Mouse (Mus musculus) embryonic fibroblast, embryonic 13.5 days (primary cell): ENCODE results near the gene Fam81a. TPM values are rescaled to one million over a fixed set of nuclear protein-coding genes. Genes with fewer than 3 reads are reported as not detected.

Source experiments
- H3K27ac ChIP-seq: 2 replicates; pipeline ENCODE4 v1.5.1; 2012; ENCODE audit warnings: low read length, control low read depth, inconsistent platforms; ENCODE audit not compliant: insufficient read depth
- H3K4me1 ChIP-seq: 2 replicates; pipeline ENCODE4 v1.6.1; 2011; ENCODE audit warnings: low read length; ENCODE audit not compliant: control insufficient read depth, insufficient read depth
- H3K4me3 ChIP-seq: 2 replicates; pipeline ENCODE4 v1.5.1; 2011; ENCODE audit warnings: mild to moderate bottlenecking, control low read depth, low read length; ENCODE audit not compliant: insufficient read depth
- CTCF ChIP-seq: IDR thresholded peaks from 2 replicates; pipeline ENCODE4 v1.5.1; 2011; ENCODE audit warnings: mild to moderate bottlenecking, control low read depth, low read length, moderate library complexity, borderline replicate concordance; ENCODE audit not compliant: insufficient read depth
- POLR2A ChIP-seq: IDR thresholded peaks from 2 replicates; pipeline ENCODE4 v1.6.1; 2011; ENCODE audit warnings: low read depth, mild to moderate bottlenecking, control low read depth, low read length, moderate library complexity
- polyA plus RNA-seq: library from polyadenylated mRNA; stranded (reverse); fragments of >200 nt; gene quantifications from 2 replicates; pipeline ENCODE4 v1.2.4, GENCODE M21; 2011; ENCODE audit warnings: low read depth; ENCODE audit not compliant: missing spikeins, insufficient read length

The Fam81a gene
- polyA plus RNA-seq, 1 experiment = 1.7 TPM

DNA sequence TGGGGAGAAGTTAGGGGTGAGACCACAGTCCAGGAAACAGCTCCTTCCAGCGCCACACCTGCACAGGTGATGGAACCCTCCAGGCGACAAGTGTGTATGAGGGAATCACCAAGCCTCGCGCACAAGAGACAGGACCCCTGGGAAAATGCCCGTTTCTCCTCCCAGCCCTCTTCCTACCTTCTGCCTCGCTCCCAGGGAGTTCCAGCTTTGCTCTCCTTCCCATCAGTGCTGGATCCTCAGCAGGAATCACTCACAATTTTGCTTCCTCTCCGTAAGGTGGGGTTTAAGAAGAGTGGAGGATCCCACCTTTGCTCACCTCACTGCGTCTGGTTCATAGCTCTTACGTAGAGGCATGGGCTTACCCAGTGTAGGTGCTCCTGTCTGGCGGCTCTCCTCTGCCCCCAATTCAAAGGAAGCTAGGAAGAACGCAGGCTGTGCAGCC lies 454 bp downstream of the Fam81a start:
- Histone ChIP-seq H3K4me1 (peaks cover 3% of the 10 kb centered on the region), H3K4me3 (peak overlapping the region; percentile 41), H3K27ac (no peak overlapping the region)
- TF ChIP-seq POLR2A = no peak
- no peak for TF ChIP-seq CTCF

- H3K4me1 ChIP-seq = peaks cover 3% of the 10 kb centered on the region
- TF ChIP-seq CTCF (no peak), POLR2A (no peak)
- H3K27ac ChIP-seq = no peak overlapping the region
- peak overlapping the region; percentile 41 for H3K4me3 ChIP-seq
Measured at GRCm38 (mm10) chr9:70140871-70141796, 1.2 kb downstream of the Fam81a start.

GRCm38 (mm10) chr9:70140340-70140739 lies 2.0 kb downstream of the Fam81a start:
- TF ChIP-seq CTCF (no peak), POLR2A (no peak)
- Histone ChIP-seq H3K4me1 (peaks cover 3% of the 10 kb centered on the region), H3K4me3 (no peak overlapping the region), H3K27ac (no peak overlapping the region)

GRCm38 (mm10) chr9:70139331-70139885 lies 3.0 kb downstream of the Fam81a start:
- TF ChIP-seq POLR2A (no peak), CTCF (no peak)
- Histone ChIP-seq H3K4me3 (no peak overlapping the region), H3K4me1 (peaks cover 3% of the 10 kb centered on the region), H3K27ac (no peak overlapping the region)

DNA sequence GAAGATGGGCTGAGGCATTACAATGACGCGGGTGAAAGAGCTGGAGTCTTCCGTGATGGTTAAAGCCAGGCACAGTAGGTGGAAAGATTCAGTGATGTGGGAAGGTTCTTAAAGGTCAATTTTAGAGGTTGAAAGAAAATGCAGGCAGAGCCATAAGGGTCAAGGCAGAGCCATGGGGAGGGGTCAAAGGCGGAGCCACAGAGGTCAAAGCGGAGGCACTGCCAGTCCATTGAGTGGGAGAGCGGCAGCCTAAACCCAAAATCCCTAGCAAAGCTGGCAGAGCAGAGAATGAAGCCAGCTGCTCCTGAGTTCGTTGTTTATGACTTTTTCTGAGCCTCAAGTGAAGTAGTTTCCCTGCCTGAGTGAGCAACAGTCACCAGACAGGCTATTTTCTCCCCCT lies 3.8 kb downstream of the Fam81a start:
- Histone ChIP-seq H3K27ac (no peak overlapping the region), H3K4me1 (peaks cover 3% of the 10 kb centered on the region), H3K4me3 (no peak overlapping the region)
- no peak for TF ChIP-seq POLR2A
- TF ChIP-seq CTCF = no peak

- Histone ChIP-seq H3K4me3 (no peak overlapping the region), H3K4me1 (peaks cover 3% of the 10 kb centered on the region), H3K27ac (no peak overlapping the region)
- no peak for TF ChIP-seq CTCF
- no peak for TF ChIP-seq POLR2A
Measured at GRCm38 (mm10) chr9:70137991-70138390, 4.4 kb downstream of the Fam81a start.

- TF ChIP-seq POLR2A (no peak), CTCF (no peak)
Measured at GRCm38 (mm10) chr9:70135186-70135585, 7.2 kb downstream of the Fam81a start.

GRCm38 (mm10) chr9:70134716-70135115 lies 7.6 kb downstream of the Fam81a start:
- Histone ChIP-seq H3K4me3 (no peak overlapping the region), H3K4me1 (peaks cover 3% of the 10 kb centered on the region), H3K27ac (no peak overlapping the region)
- TF ChIP-seq POLR2A (no peak), CTCF (no peak)

More at GRCm38 (mm10) chr9:70135186-70135585, 7.2 kb downstream of the Fam81a start:
- Histone ChIP-seq H3K4me1 (peaks cover 3% of the 10 kb centered on the region), H3K4me3 (no peak overlapping the region), H3K27ac (no peak overlapping the region)

DNA sequence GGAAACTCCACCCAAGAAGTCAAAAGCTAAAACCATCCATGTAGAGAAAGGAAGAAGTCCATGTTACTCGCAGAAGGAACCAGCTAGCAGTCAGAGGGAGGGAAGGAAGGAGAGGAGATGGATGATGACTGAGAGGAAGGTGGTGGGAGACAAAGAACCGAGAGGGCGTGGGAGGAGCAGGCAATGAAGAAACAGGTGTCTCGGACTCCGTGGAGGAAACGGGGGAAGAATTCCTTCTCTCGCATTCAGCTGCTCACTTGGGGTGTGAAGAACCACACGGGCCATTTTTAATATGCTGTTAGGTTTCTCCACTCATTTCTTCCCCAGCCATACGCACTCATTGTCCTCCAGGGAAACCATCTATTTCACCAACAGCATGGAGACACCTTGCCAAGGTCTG lies 8.1 kb downstream of the Fam81a start:
- no peak for TF ChIP-seq CTCF
- TF ChIP-seq POLR2A = no peak
- Histone ChIP-seq H3K4me1 (peaks cover under 1% of the 10 kb centered on the region; the same call in 1 of the 2 replicates), H3K27ac (no peak overlapping the region)

DNA sequence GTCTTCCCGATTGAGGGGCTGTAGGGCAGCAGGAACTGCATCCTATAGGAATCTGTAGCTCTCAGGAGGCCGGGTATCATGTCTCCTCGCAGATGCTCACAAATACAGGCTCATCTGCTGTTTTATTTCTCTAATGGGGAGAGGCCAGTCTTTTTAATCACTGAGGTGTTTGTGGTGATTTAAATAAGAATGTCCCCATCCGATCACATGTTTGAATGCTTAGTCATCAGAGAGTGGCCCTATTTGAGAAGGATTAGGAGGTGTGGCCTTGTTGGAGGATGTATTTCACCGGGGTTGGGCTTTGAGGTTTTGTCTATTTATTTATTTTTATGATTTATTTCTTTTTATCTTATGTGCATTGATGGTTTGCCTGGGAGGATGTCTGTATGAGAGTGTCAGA lies 11.6 kb downstream of the Fam81a start:
- Histone ChIP-seq H3K4me1 (no peaks in the 10 kb centered on the region), H3K27ac (no peak overlapping the region), H3K4me3 (no peak overlapping the region)
- no peak for TF ChIP-seq CTCF
- TF ChIP-seq POLR2A = no peak

More for the DNA sequence above, 8.1 kb downstream of the Fam81a start:
- H3K4me3 ChIP-seq = no peak overlapping the region
